Mouse (Mus musculus) hindlimb bud, embryonic 11.5 days (tissue): ENCODE data around the gene Zfp607b.

Experiments
- DNase-seq: peaks from one replicate; pipeline ENCODE4 v3.0.0-alpha.2; 2012; ENCODE audit warnings: low read depth, low spot score; ENCODE audit errors: extremely low spot score

The Zfp607b gene

GRCm38 (mm10) chr7:27688815-27689612, at the start of gene Zfp607b:
Gene Zfp607b, plus strand, starts transcription at chr7:27689340.
- peak; percentile 92 for DNase-seq

GRCm38 (mm10) chr7:27644471-27644870, 44.7 kb upstream of the Zfp607b start:
- DNase-seq = no peak

- DNase-seq = no peak
Observed at GRCm38 (mm10) chr7:27646516-27646915, 42.6 kb upstream of the Zfp607b start.

GRCm38 (mm10) chr7:27647281-27648002, 41.7 kb upstream of the Zfp607b start:
- no peak for DNase-seq

GRCm38 (mm10) chr7:27649723-27650122, 39.4 kb upstream of the Zfp607b start:
- DNase-seq = no peak

- DNase-seq = peak; percentile 63
Observed at GRCm38 (mm10) chr7:27650949-27651348, 38.2 kb upstream of the Zfp607b start.

GRCm38 (mm10) chr7:27653681-27654437, 35.3 kb upstream of the Zfp607b start, which contains the start of gene Ttc9b:
Gene Ttc9b, plus strand, starts transcription at chr7:27653915.
- DNase-seq = no peak

GRCm38 (mm10) chr7:27654607-27655276, 34.4 kb upstream of the Zfp607b start:
- no peak for DNase-seq

- no peak for DNase-seq
Observed at GRCm38 (mm10) chr7:27655545-27655944, 33.6 kb upstream of the Zfp607b start.

- no peak for DNase-seq
Observed at GRCm38 (mm10) chr7:27656600-27656999, 32.5 kb upstream of the Zfp607b start.

- no peak for DNase-seq
Observed at GRCm38 (mm10) chr7:27657824-27658395, 31.2 kb upstream of the Zfp607b start.

GRCm38 (mm10) chr7:27658712-27659663, 30.2 kb upstream of the Zfp607b start:
- no peak for DNase-seq

- no peak for DNase-seq
Observed at GRCm38 (mm10) chr7:27662038-27662437, 27.1 kb upstream of the Zfp607b start.

- DNase-seq = no peak
Observed at GRCm38 (mm10) chr7:27673064-27673574, 16.0 kb upstream of the Zfp607b start.

GRCm38 (mm10) chr7:27673575-27674131, 15.5 kb upstream of the Zfp607b start:
- DNase-seq = no peak

- no peak for DNase-seq
Observed at GRCm38 (mm10) chr7:27674195-27674521, 15.0 kb upstream of the Zfp607b start.

GRCm38 (mm10) chr7:27674522-27675221, 14.5 kb upstream of the Zfp607b start, which contains the start of gene Map3k10:
Gene Map3k10, minus strand, starts transcription at chr7:27674598.
- peak; percentile 96 for DNase-seq

GRCm38 (mm10) chr7:27675222-27675612, 13.9 kb upstream of the Zfp607b start:
- no peak for DNase-seq
